Mouse (Mus musculus) splenic B cell, adult 2 months (primary cell): ENCODE data around the gene 6820408C15Rik.

Source experiments
- DNase-seq: peaks from one replicate; pipeline ENCODE4 v3.0.0-alpha.2; 2011; ENCODE audit warnings: low read depth, low spot score
- H3K27me3 ChIP-seq: 2 replicates; pipeline ENCODE4 v1.6.1; 2012; ENCODE audit warnings: mild to moderate bottlenecking, low read length, moderate library complexity, mixed read lengths; ENCODE audit not compliant: control insufficient read depth, poor library complexity, insufficient read depth, severe bottlenecking
- H3K36me3 ChIP-seq: 2 replicates; pipeline ENCODE4 v1.6.1; 2012; ENCODE audit warnings: mild to moderate bottlenecking, low read length, moderate library complexity, mixed read lengths; ENCODE audit not compliant: control insufficient read depth, poor library complexity, insufficient read depth, severe bottlenecking

The 6820408C15Rik gene

GRCm38 (mm10) chr2:152436405-152436901, 21.1 kb downstream of the 6820408C15Rik start:
- H3K27me3 ChIP-seq: no peaks in the 10 kb centered on the region
- DNase-seq: no peak

GRCm38 (mm10) chr2:152436983-152437860, 21.8 kb downstream of the 6820408C15Rik start:
- peak; percentile 85 for DNase-seq
- H3K36me3 ChIP-seq: no peaks in the 10 kb centered on the region
- no peaks in the 10 kb centered on the region for H3K27me3 ChIP-seq

More at GRCm38 (mm10) chr2:152436405-152436901, 21.1 kb downstream of the 6820408C15Rik start:
- no peaks in the 10 kb centered on the region for H3K36me3 ChIP-seq

GRCm38 (mm10) chr2:152438963-152439362, 23.6 kb downstream of the 6820408C15Rik start:
- Histone ChIP-seq H3K36me3 (no peaks in the 10 kb centered on the region), H3K27me3 (no peaks in the 10 kb centered on the region)
- peak; percentile 13 for DNase-seq

- no peaks in the 10 kb centered on the region for H3K27me3 ChIP-seq
These were observed 24.4 kb downstream of the 6820408C15Rik start for GRCm38 (mm10) chr2:152439833-152440232.

GRCm38 (mm10) chr2:152442322-152442721, 26.9 kb downstream of the 6820408C15Rik start:
- Histone ChIP-seq H3K27me3 (no peaks in the 10 kb centered on the region), H3K36me3 (no peaks in the 10 kb centered on the region)
- no peak for DNase-seq

More at GRCm38 (mm10) chr2:152439833-152440232, 24.4 kb downstream of the 6820408C15Rik start:
- H3K36me3 ChIP-seq: no peaks in the 10 kb centered on the region
- DNase-seq: no peak

GRCm38 (mm10) chr2:152443281-152443680, 27.9 kb downstream of the 6820408C15Rik start:
- DNase-seq: no peak

GRCm38 (mm10) chr2:152446642-152447041, 31.3 kb downstream of the 6820408C15Rik start:
- DNase-seq: no peak
- H3K36me3 ChIP-seq: no peaks in the 10 kb centered on the region
- H3K27me3 ChIP-seq: no peaks in the 10 kb centered on the region

More at GRCm38 (mm10) chr2:152443281-152443680, 27.9 kb downstream of the 6820408C15Rik start:
- Histone ChIP-seq H3K27me3 (no peaks in the 10 kb centered on the region), H3K36me3 (no peaks in the 10 kb centered on the region)

GRCm38 (mm10) chr2:152447461-152447860, 32.1 kb downstream of the 6820408C15Rik start:
- Histone ChIP-seq H3K27me3 (no peaks in the 10 kb centered on the region), H3K36me3 (no peaks in the 10 kb centered on the region)
- DNase-seq: no peak

- peak; percentile 51 for DNase-seq
- Histone ChIP-seq H3K27me3 (no peaks in the 10 kb centered on the region), H3K36me3 (no peaks in the 10 kb centered on the region)
These were observed 34.9 kb downstream of the 6820408C15Rik start for GRCm38 (mm10) chr2:152450241-152450640.

GRCm38 (mm10) chr2:152452101-152452781, 36.9 kb downstream of the 6820408C15Rik start:
- H3K36me3 ChIP-seq: no peaks in the 10 kb centered on the region
- DNase-seq: no peak

GRCm38 (mm10) chr2:152459241-152459640, 43.9 kb downstream of the 6820408C15Rik start:
- DNase-seq: no peak
- Histone ChIP-seq H3K27me3 (no peaks in the 10 kb centered on the region), H3K36me3 (no peaks in the 10 kb centered on the region)

More at GRCm38 (mm10) chr2:152452101-152452781, 36.9 kb downstream of the 6820408C15Rik start:
- H3K27me3 ChIP-seq: no peaks in the 10 kb centered on the region

- no peak for DNase-seq
- Histone ChIP-seq H3K36me3 (no peaks in the 10 kb centered on the region), H3K27me3 (no peaks in the 10 kb centered on the region)
These were observed 49.3 kb downstream of the 6820408C15Rik start, which contains the start of gene Defb23 for GRCm38 (mm10) chr2:152464570-152465150. Gene Defb23, minus strand, starts transcription at chr2:152464620.

GRCm38 (mm10) chr2:152470973-152471372, 55.6 kb downstream of the 6820408C15Rik start:
- Histone ChIP-seq H3K36me3 (no peaks in the 10 kb centered on the region), H3K27me3 (no peaks in the 10 kb centered on the region)
- DNase-seq: peak; percentile 58

- Histone ChIP-seq H3K27me3 (no peaks in the 10 kb centered on the region), H3K36me3 (no peaks in the 10 kb centered on the region)
- DNase-seq: no peak
These were observed 57.0 kb downstream of the 6820408C15Rik start for GRCm38 (mm10) chr2:152472434-152472833.
